Mouse (Mus musculus) gastrocnemius, postnatal 4 days (tissue): Measurements from ENCODE around the gene Atg4c. TPM values are rescaled to one million over a fixed set of nuclear protein-coding genes. Genes with fewer than 3 reads are reported as not detected.

Source experiments
- DNase-seq, 2 experiments: peaks; one replicate each; pipeline ENCODE4 v3.0.0; 2021 to 2022; ENCODE audit warnings: low spot score in 2 of 2, mixed read lengths in 2 of 2
- total RNA-seq, 2 experiments: library from RNA; stranded (reverse); gene quantifications; 2 replicates each; pipeline ENCODE4 v1.2.3; 2021

The Atg4c gene
- total RNA-seq, 2 experiments from 2014 or later = 7.8 to 11.6 TPM

GRCm38 (mm10) chr4:99252957-99253356, 59.2 kb downstream of the Atg4c start:
- DNase-seq = no peak

- no peak for DNase-seq
These were observed 69.5 kb downstream of the Atg4c start for GRCm38 (mm10) chr4:99263191-99263590.

- DNase-seq = no peak
These were observed 69.9 kb downstream of the Atg4c start for GRCm38 (mm10) chr4:99263663-99264062.

- DNase-seq = no peak
These were observed 73.2 kb downstream of the Atg4c start for GRCm38 (mm10) chr4:99266843-99267445.

- DNase-seq = no peak
These were observed 79.1 kb downstream of the Atg4c start for GRCm38 (mm10) chr4:99272860-99273259.

GRCm38 (mm10) chr4:99273466-99273865, 79.7 kb downstream of the Atg4c start:
- no peak for DNase-seq

GRCm38 (mm10) chr4:99273979-99274378, 80.2 kb downstream of the Atg4c start:
- no peak for DNase-seq

GRCm38 (mm10) chr4:99278876-99279275, 85.1 kb downstream of the Atg4c start:
- DNase-seq = peak; percentile 27 to 50

- DNase-seq = no peak
These were observed 88.0 kb downstream of the Atg4c start for GRCm38 (mm10) chr4:99281711-99282110.

GRCm38 (mm10) chr4:99289286-99289685, 95.6 kb downstream of the Atg4c start:
- DNase-seq = no peak

- DNase-seq = peak in 1 of 2 experiments; percentile 26
These were observed 104.9 kb downstream of the Atg4c start for GRCm38 (mm10) chr4:99298676-99299075.

GRCm38 (mm10) chr4:99304793-99305192, 111.1 kb downstream of the Atg4c start:
- DNase-seq = no peak

Other genes with a start within 250 kb of the Atg4c start
- gene Angptl3, start 163.0 kb upstream of the Atg4c start, total RNA-seq = under 1 TPM in 1 of 2 experiments, not detected in 1; 0.65 TPM
- gene Dock7, start 73.0 kb upstream of the Atg4c start, total RNA-seq = 10 to 100 TPM; 57.9 to 63.0 TPM
- under 1 TPM; 0.18 to 0.39 TPM for gene Gm12689, start 102.0 kb downstream of the Atg4c start, total RNA-seq